Mouse (Mus musculus): ENCODE measurements around the gene Ces1a.

DNA sequence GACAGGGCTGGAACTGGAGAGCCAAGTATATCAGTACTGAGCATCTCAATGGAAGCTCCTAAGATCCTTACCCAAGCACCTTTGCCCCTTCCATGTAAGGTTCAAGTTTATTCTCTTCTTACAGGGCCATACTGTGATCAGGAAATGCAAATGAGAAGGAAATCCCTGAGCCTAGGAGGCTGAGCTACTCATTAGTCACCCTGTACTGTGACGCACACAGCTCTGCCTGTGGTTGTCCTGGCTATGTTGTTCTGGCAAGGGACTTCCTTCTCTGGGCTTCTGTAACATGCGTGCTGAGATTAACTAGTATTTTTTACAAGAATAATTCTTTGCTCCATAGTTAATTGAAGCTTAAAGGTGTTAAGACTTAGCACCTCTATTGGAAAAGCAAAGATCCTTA, 17.3 kb downstream of the Ces1a start:
- no peak for TF ChIP-seq CTCF (IDR thresholded peaks at IDR 0.05; ENCODE audit: low read depth)
- no peak for TF ChIP-seq EP300 (IDR thresholded peaks at IDR 0.05; ENCODE audit: low read depth)
